Mouse (Mus musculus): ENCODE data around the gene Fgfr2. TPM values are rescaled to one million over a fixed set of nuclear protein-coding genes. Genes with fewer than 3 reads are reported as not detected.

The Fgfr2 gene
- polyA plus RNA-seq, 1 experiment from 2014 or later = 86.9 TPM

DNA sequence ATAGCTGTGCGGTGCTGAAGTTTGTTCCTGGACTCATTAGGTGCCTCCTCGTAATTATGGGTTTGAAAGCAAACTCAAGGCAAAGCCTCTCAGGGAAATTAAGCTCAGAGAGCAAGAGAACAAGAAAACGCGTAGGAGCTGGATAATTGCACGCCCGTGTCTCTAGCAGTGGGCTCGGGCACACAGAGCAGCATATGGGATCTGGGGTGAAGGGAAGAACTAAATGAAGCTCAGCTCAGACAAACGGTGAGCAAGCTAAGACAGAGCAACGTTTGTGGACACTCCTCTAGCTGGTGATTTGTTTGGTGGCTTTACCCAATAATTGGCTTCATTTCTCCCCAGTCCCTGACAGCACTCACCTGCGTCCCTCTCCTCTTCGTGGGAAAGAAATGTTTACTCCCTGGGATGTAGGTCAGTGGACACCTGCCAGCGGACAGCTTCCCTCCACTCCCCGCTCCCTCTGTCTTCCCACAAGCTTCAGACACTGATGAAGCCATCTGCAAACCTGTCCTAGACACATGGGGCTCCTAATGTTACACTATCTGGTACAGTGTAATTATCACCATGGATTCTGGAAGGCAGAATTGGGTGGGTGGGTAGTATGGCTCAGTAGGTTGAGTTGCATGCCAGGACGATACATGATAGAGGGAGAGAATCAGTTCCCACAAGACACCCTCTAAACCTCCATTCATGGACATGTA is 1117.0 kb downstream of the Fgfr2 start:
- H3K9me3 ChIP-seq (ENCODE audit: control insufficient read depth, low read length) = no peaks in the 10 kb centered on the region
- H3K9ac ChIP-seq (ENCODE audit: low read length) = no peak overlapping the region
- DNase-seq (ENCODE audit: low spot score) = no peak
- no peaks in the 10 kb centered on the region for H3K27me3 ChIP-seq (ENCODE audit: control insufficient read depth, insufficient read depth, low read length)
- 85% methylated on average over 14 of the region's 14 CpGs for WGBS
- no peak overlapping the region for H3K4me2 ChIP-seq (ENCODE audit: low read depth)
- no peaks in the 10 kb centered on the region for H3K4me1 ChIP-seq (ENCODE audit: control insufficient read depth, insufficient read depth, low read length)
- H3K27ac ChIP-seq (ENCODE audit: low read depth, low read length) = no peak overlapping the region
- no peak overlapping the region for H3K4me3 ChIP-seq (ENCODE audit: low read depth, low read length)
- ATAC-seq (ENCODE audit: insufficient read depth, low FRiP score, low TSS enrichment) = no peak
- H3K36me3 ChIP-seq (ENCODE audit: control insufficient read depth, insufficient read depth, low read length) = no peaks in the 10 kb centered on the region

DNA sequence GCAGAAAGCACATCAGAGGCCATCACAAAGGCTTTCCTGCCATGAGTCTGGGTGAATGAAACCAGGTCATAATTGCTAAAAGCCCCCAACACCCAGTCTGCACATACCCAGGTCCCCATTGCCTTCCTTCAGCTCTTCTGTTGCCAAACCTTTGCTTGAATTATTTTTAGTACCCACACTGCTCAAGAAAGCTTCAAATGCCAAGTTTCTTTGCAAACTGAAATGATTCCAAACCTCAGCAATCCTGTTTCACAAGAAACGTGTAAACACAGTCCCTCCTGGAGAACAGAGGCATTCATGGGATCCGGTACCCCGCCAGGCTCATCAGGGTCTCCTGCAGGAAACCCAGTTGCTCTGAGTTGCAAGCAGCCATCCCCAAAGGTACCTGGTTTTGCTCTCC is 1130.3 kb downstream of the Fgfr2 start:
- WGBS = 80% methylated on average over 3 of the region's 3 CpGs
- Histone ChIP-seq H3K9ac (ENCODE audit: low read length) (no peak overlapping the region), H3K4me2 (ENCODE audit: low read depth) (no peak overlapping the region), H3K27ac (ENCODE audit: low read depth, low read length) (no peak overlapping the region), H3K27me3 (ENCODE audit: control insufficient read depth, insufficient read depth, low read length) (no peaks in the 10 kb centered on the region), H3K4me1 (ENCODE audit: control insufficient read depth, insufficient read depth, low read length) (no peaks in the 10 kb centered on the region), H3K4me3 (ENCODE audit: low read depth, low read length) (no peak overlapping the region), H3K9me3 (ENCODE audit: control insufficient read depth, low read length) (no peaks in the 10 kb centered on the region), H3K36me3 (ENCODE audit: control insufficient read depth, insufficient read depth, low read length) (no peaks in the 10 kb centered on the region)
- no peak for ATAC-seq (ENCODE audit: insufficient read depth, low FRiP score, low TSS enrichment)
- DNase-seq (ENCODE audit: low spot score) = no peak

DNA sequence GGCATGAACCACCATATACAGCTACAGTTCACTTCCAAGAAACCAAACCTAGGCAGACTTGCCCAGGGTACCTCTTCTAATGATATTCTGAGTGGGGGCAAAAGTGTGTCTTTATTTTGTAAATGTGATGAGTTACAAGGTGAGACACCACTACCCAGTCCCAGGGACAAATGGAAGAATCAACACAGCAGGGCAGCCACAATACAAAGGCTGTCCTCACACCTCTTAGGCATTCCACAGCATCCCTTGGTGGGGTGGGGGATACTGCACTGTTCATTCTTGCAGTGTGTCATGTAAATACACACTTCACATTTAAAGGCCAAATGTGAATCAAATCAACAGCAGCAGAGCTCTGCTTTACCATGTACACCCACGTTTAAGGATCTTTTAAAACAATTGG is 1130.9 kb downstream of the Fgfr2 start:
- WGBS = 53% methylated on average over 1 of the region's 1 CpGs
- Histone ChIP-seq H3K36me3 (ENCODE audit: control insufficient read depth, insufficient read depth, low read length) (no peaks in the 10 kb centered on the region), H3K4me2 (ENCODE audit: low read depth) (no peak overlapping the region), H3K4me1 (ENCODE audit: control insufficient read depth, insufficient read depth, low read length) (no peaks in the 10 kb centered on the region), H3K9ac (ENCODE audit: low read length) (no peak overlapping the region), H3K27me3 (ENCODE audit: control insufficient read depth, insufficient read depth, low read length) (no peaks in the 10 kb centered on the region), H3K4me3 (ENCODE audit: low read depth, low read length) (no peak overlapping the region), H3K27ac (ENCODE audit: low read depth, low read length) (no peak overlapping the region), H3K9me3 (ENCODE audit: control insufficient read depth, low read length) (no peaks in the 10 kb centered on the region)
- DNase-seq (ENCODE audit: low spot score) (no peak), ATAC-seq (ENCODE audit: insufficient read depth, low FRiP score, low TSS enrichment) (no peak)

DNA sequence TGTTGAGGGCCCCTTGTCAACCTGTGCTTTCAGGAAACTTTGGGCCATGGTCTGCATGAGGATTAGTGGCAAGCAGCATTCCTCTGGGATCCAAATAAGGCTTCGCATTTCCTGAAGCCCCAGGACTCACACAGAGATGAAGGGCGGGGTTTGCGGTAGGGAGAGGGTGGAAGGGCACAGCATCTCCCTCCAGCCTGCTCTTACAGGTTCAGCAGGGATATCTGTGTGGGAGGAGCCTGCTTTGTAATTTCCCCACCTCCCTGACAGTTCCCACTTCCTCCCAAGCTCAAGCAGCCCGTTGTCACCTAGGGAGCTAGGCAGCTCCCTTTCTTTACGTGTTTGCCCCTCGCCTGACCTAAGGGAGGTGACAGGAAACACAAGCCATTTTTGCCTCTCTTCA is 1134.1 kb downstream of the Fgfr2 start:
- Histone ChIP-seq H3K4me1 (ENCODE audit: control insufficient read depth, insufficient read depth, low read length) (no peaks in the 10 kb centered on the region), H3K27ac (ENCODE audit: low read depth, low read length) (no peak overlapping the region), H3K4me2 (ENCODE audit: low read depth) (no peak overlapping the region), H3K36me3 (ENCODE audit: control insufficient read depth, insufficient read depth, low read length) (no peaks in the 10 kb centered on the region), H3K4me3 (ENCODE audit: low read depth, low read length) (no peak overlapping the region), H3K9ac (ENCODE audit: low read length) (no peak overlapping the region), H3K27me3 (ENCODE audit: control insufficient read depth, insufficient read depth, low read length) (no peaks in the 10 kb centered on the region), H3K9me3 (ENCODE audit: control insufficient read depth, low read length) (no peaks in the 10 kb centered on the region)
- DNase-seq (ENCODE audit: low spot score) = no peak
- WGBS = 27% methylated on average over 6 of the region's 6 CpGs
- ATAC-seq (ENCODE audit: insufficient read depth, low FRiP score, low TSS enrichment) = no peak

DNA sequence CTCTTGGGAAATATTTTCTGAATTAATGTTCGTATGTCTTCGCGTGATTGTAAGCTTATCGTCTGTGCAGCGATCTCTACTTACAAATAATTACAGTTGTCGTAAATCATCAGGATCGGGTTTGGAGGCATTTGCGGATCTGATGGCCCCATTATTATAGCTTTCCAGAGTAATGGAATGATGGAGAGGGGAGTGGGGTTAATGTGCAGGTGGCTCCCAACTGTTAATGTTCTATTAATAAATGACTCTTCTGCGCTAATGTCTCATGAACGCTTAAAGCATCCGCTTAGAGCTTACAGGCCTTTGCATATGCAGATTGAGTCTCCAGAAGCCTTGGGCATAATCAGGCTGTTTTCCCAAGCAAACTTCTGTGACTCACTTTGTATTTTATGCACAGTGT is 1144.5 kb downstream of the Fgfr2 start:
- no peaks in the 10 kb centered on the region for H3K27me3 ChIP-seq (ENCODE audit: control insufficient read depth, insufficient read depth, low read length)
- 80% methylated on average over 11 of the region's 11 CpGs for WGBS
- no peak overlapping the region for H3K9ac ChIP-seq (ENCODE audit: low read length)
- no peak overlapping the region for H3K4me2 ChIP-seq (ENCODE audit: low read depth)
- H3K9me3 ChIP-seq (ENCODE audit: control insufficient read depth, low read length) = no peaks in the 10 kb centered on the region
- DNase-seq (ENCODE audit: low spot score) (no peak), ATAC-seq (ENCODE audit: insufficient read depth, low FRiP score, low TSS enrichment) (no peak)
- no peaks in the 10 kb centered on the region; the same call in 1 of the 2 replicates for H3K4me1 ChIP-seq (ENCODE audit: control insufficient read depth, insufficient read depth, low read length)
- no peak overlapping the region for H3K4me3 ChIP-seq (ENCODE audit: low read depth, low read length)
- H3K36me3 ChIP-seq (ENCODE audit: control insufficient read depth, insufficient read depth, low read length) = no peaks in the 10 kb centered on the region
- H3K27ac ChIP-seq (ENCODE audit: low read depth, low read length) = no peak overlapping the region

DNA sequence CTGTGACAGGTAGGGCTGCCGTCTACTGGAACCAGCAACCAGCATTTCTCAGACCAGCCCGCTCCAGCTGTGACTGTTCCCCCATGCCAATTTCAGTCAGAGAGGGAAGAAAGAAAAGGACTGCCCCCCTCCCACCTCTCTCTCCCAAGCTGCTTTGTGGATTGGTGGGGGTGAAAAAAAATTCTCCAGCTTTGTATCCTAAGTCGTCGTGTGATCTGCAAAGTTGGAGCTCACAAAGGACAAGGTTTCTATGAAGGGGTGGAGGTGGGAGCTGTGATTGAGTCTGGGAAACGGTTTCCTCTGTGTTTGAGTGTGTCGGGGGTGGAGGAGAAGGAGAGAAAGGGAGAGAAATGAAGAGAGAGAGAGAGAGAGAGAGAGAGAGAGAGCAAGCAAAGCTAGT is 1147.3 kb downstream of the Fgfr2 start:
- Histone ChIP-seq H3K27ac (ENCODE audit: low read depth, low read length) (no peak overlapping the region), H3K9ac (ENCODE audit: low read length) (no peak overlapping the region), H3K36me3 (ENCODE audit: control insufficient read depth, insufficient read depth, low read length) (no peaks in the 10 kb centered on the region), H3K4me2 (ENCODE audit: low read depth) (no peak overlapping the region), H3K27me3 (ENCODE audit: control insufficient read depth, insufficient read depth, low read length) (no peaks in the 10 kb centered on the region), H3K4me3 (ENCODE audit: low read depth, low read length) (no peak overlapping the region), H3K4me1 (ENCODE audit: control insufficient read depth, insufficient read depth, low read length) (no peaks in the 10 kb centered on the region; the same call in 1 of the 2 replicates), H3K9me3 (ENCODE audit: control insufficient read depth, low read length) (no peaks in the 10 kb centered on the region)
- WGBS = 73% methylated on average over 6 of the region's 6 CpGs
- DNase-seq (ENCODE audit: low spot score) (no peak), ATAC-seq (ENCODE audit: insufficient read depth, low FRiP score, low TSS enrichment) (no peak)

GRCm38 (mm10) chr7:131970255-131970654 is 1152.9 kb downstream of the Fgfr2 start:
- no peak overlapping the region for H3K4me2 ChIP-seq (ENCODE audit: low read depth)
- no peak overlapping the region for H3K4me3 ChIP-seq (ENCODE audit: low read depth, low read length)
- no peak overlapping the region for H3K27ac ChIP-seq (ENCODE audit: low read depth, low read length)
- H3K4me1 ChIP-seq (ENCODE audit: control insufficient read depth, insufficient read depth, low read length) = 0 out of 2 replicates have a peak, but pooled peaks cover 3% of the 10 kb centered on the region
- no peaks in the 10 kb centered on the region for H3K9me3 ChIP-seq (ENCODE audit: control insufficient read depth, low read length)
- ATAC-seq (ENCODE audit: insufficient read depth, low FRiP score, low TSS enrichment) (no peak), DNase-seq (ENCODE audit: low spot score) (no peak)
- WGBS = 59% methylated on average over 3 of the region's 3 CpGs
- H3K9ac ChIP-seq (ENCODE audit: low read length) = no peak overlapping the region
- no peaks in the 10 kb centered on the region for H3K36me3 ChIP-seq (ENCODE audit: control insufficient read depth, insufficient read depth, low read length)
- peaks cover 34% of the 10 kb centered on the region for H3K27me3 ChIP-seq (ENCODE audit: control insufficient read depth, insufficient read depth, low read length)

DNA sequence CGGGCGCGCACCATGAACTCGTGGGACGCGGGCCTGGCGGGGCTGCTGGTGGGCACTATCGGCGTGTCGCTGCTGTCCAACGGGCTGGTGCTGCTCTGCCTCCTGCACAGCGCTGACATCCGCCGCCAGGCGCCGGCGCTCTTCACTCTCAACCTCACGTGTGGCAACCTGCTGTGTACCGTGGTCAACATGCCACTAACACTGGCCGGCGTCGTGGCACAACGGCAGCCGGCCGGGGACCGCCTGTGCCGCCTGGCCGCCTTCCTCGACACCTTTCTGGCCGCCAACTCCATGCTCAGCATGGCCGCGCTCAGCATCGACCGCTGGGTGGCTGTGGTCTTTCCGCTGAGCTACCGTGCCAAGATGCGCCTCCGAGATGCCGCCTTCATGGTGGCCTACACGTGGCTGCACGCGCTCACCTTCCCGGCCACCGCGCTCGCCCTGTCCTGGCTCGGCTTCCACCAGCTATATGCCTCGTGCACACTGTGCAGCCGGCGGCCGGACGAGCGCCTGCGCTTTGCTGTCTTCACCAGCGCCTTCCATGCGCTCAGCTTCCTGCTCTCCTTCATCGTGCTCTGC is 1156.1 kb downstream of the Fgfr2 start:
- peak; percentile 41 for DNase-seq (ENCODE audit: low spot score)
- Histone ChIP-seq H3K4me2 (ENCODE audit: low read depth) (peak overlapping the region; percentile 60), H3K4me1 (ENCODE audit: control insufficient read depth, insufficient read depth, low read length) (0 out of 2 replicates have a peak, but pooled peaks cover 3% of the 10 kb centered on the region), H3K27ac (ENCODE audit: low read depth, low read length) (no peak overlapping the region), H3K36me3 (ENCODE audit: control insufficient read depth, insufficient read depth, low read length) (no peaks in the 10 kb centered on the region), H3K27me3 (ENCODE audit: control insufficient read depth, insufficient read depth, low read length) (peaks cover 39% of the 10 kb centered on the region), H3K4me3 (ENCODE audit: low read depth, low read length) (peak overlapping the region; percentile 30), H3K9ac (ENCODE audit: low read length) (peak overlapping the region; percentile 28; the same call in 1 of the 2 replicates), H3K9me3 (ENCODE audit: control insufficient read depth, low read length) (no peaks in the 10 kb centered on the region)
- WGBS = 6% methylated on average over 52 of the region's 57 CpGs
- ATAC-seq (ENCODE audit: insufficient read depth, low FRiP score, low TSS enrichment) = no peak
